Mouse (Mus musculus) testis, adult 2 months (tissue): ENCODE results near the gene Ankrd33b. TPM values are rescaled to one million over a fixed set of nuclear protein-coding genes. Genes with fewer than 3 reads are reported as not detected.

Experiments used
- H3K27ac ChIP-seq: fragments of 200-500 bp; 2 replicates; pipeline ENCODE4 v1.5.1; 2012; ENCODE audit warnings: low read depth, low read length; ENCODE audit not compliant: control insufficient read depth, insufficient read depth
- H3K27me3 ChIP-seq: fragments of 200-500 bp; 2 replicates; pipeline ENCODE4 v1.6.1; 2012; ENCODE audit warnings: mild to moderate bottlenecking, low read length, moderate library complexity; ENCODE audit not compliant: control insufficient read depth, insufficient read depth
- H3K36me3 ChIP-seq: fragments of 200-500 bp; 2 replicates; pipeline ENCODE4 v1.6.1; 2012; ENCODE audit warnings: mild to moderate bottlenecking, low read length; ENCODE audit not compliant: control insufficient read depth, insufficient read depth
- H3K4me1 ChIP-seq: fragments of 200-500 bp; 2 replicates; pipeline ENCODE4 v1.6.1; 2012; ENCODE audit warnings: low read length; ENCODE audit not compliant: control insufficient read depth, insufficient read depth
- H3K4me3 ChIP-seq: fragments of 200-500 bp; 2 replicates; pipeline ENCODE4 v1.5.1; 2012; ENCODE audit warnings: low read depth, mild to moderate bottlenecking, low read length, moderate library complexity, mixed read lengths; ENCODE audit not compliant: control insufficient read depth
- CTCF ChIP-seq: fragments of 200-500 bp; IDR thresholded peaks from 2 replicates; pipeline ENCODE4 v1.5.1; 2012; ENCODE audit warnings: low read depth, mild to moderate bottlenecking, inconsistent platforms, low read length, moderate library complexity; ENCODE audit not compliant: control insufficient read depth, insufficient read depth, insufficient replicate concordance
- POLR2A ChIP-seq: fragments of 200-500 bp; IDR thresholded peaks from 2 replicates; pipeline ENCODE4 v1.6.1; 2012; ENCODE audit warnings: low read depth, mild to moderate bottlenecking, inconsistent platforms, low read length, moderate library complexity; ENCODE audit not compliant: control insufficient read depth
- polyA plus RNA-seq: library from polyadenylated mRNA; depleted of rRNA; stranded (reverse); fragments of >200 nt; gene quantifications from 2 replicates; pipeline ENCODE4 v1.2.3, GENCODE M21; 2012

The Ankrd33b gene
- polyA plus RNA-seq, 1 experiment, result 0.58 TPM

GRCm38 (mm10) chr15:31361259-31361853 lies 6.2 kb downstream of the Ankrd33b start:
- Histone ChIP-seq H3K36me3 (no peaks in the 10 kb centered on the region), H3K27me3 (no peaks in the 10 kb centered on the region), H3K27ac (no peak overlapping the region), H3K4me3 (no peak overlapping the region), H3K4me1 (peaks cover 2% of the 10 kb centered on the region; the same call in 1 of the 2 replicates)
- TF ChIP-seq CTCF, result no peak
- no peak for TF ChIP-seq POLR2A

GRCm38 (mm10) chr15:31360593-31360992 lies 6.9 kb downstream of the Ankrd33b start:
- H3K4me3 ChIP-seq, result no peak overlapping the region

GRCm38 (mm10) chr15:31359805-31360204 lies 7.7 kb downstream of the Ankrd33b start:
- Histone ChIP-seq H3K36me3 (no peaks in the 10 kb centered on the region), H3K4me1 (no peaks in the 10 kb centered on the region)

More at GRCm38 (mm10) chr15:31360593-31360992, 6.9 kb downstream of the Ankrd33b start:
- H3K36me3 ChIP-seq, result no peaks in the 10 kb centered on the region
- H3K4me1 ChIP-seq, result no peaks in the 10 kb centered on the region; the same call in 1 of the 2 replicates
- TF ChIP-seq CTCF (no peak), POLR2A (no peak)
- H3K27me3 ChIP-seq, result no peaks in the 10 kb centered on the region
- no peak overlapping the region for H3K27ac ChIP-seq

GRCm38 (mm10) chr15:31352494-31353279 lies 14.8 kb downstream of the Ankrd33b start:
- no peak for TF ChIP-seq CTCF
- TF ChIP-seq POLR2A, result no peak
- no peak overlapping the region for H3K4me3 ChIP-seq
- no peaks in the 10 kb centered on the region for H3K36me3 ChIP-seq
- H3K27me3 ChIP-seq, result no peaks in the 10 kb centered on the region
- H3K27ac ChIP-seq, result no peak overlapping the region
- H3K4me1 ChIP-seq, result no peaks in the 10 kb centered on the region

More at GRCm38 (mm10) chr15:31359805-31360204, 7.7 kb downstream of the Ankrd33b start:
- Histone ChIP-seq H3K27ac (no peak overlapping the region), H3K27me3 (no peaks in the 10 kb centered on the region), H3K4me3 (no peak overlapping the region)
- TF ChIP-seq POLR2A, result no peak
- no peak for TF ChIP-seq CTCF

GRCm38 (mm10) chr15:31349810-31350341 lies 17.6 kb downstream of the Ankrd33b start:
- H3K27ac ChIP-seq, result no peak overlapping the region
- no peak overlapping the region for H3K4me3 ChIP-seq
- TF ChIP-seq POLR2A (no peak), CTCF (no peak)
- peaks cover 4% of the 10 kb centered on the region for H3K4me1 ChIP-seq
- no peaks in the 10 kb centered on the region for H3K36me3 ChIP-seq
- H3K27me3 ChIP-seq, result no peaks in the 10 kb centered on the region

GRCm38 (mm10) chr15:31349046-31349445 lies 18.5 kb downstream of the Ankrd33b start:
- Histone ChIP-seq H3K4me3 (no peak overlapping the region), H3K36me3 (no peaks in the 10 kb centered on the region), H3K4me1 (peaks cover 4% of the 10 kb centered on the region), H3K27ac (no peak overlapping the region), H3K27me3 (no peaks in the 10 kb centered on the region)
- TF ChIP-seq POLR2A (no peak), CTCF (no peak)

GRCm38 (mm10) chr15:31348241-31348640 lies 19.3 kb downstream of the Ankrd33b start:
- Histone ChIP-seq H3K36me3 (no peaks in the 10 kb centered on the region), H3K27ac (no peak overlapping the region), H3K4me1 (peaks cover 8% of the 10 kb centered on the region), H3K4me3 (no peak overlapping the region), H3K27me3 (no peaks in the 10 kb centered on the region)
- TF ChIP-seq POLR2A (no peak), CTCF (no peak)
